Comparison of ENCODE assay signal across 20 mouse cellular contexts in the genomic region with DNA sequence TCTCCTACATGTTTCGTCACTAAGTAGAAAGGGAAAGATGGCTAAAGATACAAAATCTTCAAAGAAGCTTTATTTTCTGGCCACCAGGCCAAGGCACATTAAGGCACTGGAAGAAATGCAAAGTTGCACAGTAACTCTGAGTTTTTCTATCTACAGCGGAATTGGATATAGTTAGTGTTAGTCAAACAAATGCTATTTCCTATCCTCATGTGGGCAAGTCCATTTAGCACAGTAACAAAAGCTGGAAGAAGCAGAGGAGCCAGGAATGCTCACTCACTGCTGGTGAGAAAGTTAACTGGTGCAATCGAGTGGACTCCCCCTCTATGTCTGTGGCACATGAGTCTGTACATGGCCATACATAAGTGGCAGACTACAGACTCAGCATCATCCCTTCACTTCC.
"Had no signal": no experiment of that assay in that cellular context is flagged by ENCODE, and none has a peak within 500 bp of the region (broad histone marks: within the 10 kb centered on the region; RNA-seq: fewer than 3 reads in every experiment).

No protein-coding gene starts in this region.

- ATAC-seq: intestine, postnatal 0 days; liver, postnatal 0 days; lung, postnatal 0 days had no signal

- H3K4me1 ChIP-seq: limb, embryonic 12.5 days; limb, embryonic 15.5 days had no signal

- H3K9me3 ChIP-seq: limb, embryonic 12.5 days; limb, embryonic 15.5 days had no signal

- H3K27me3 ChIP-seq: limb, embryonic 12.5 days; limb, embryonic 15.5 days had no signal

- H3K27ac ChIP-seq: kidney, postnatal 0 days; layer of hippocampus, adult 2 months; limb, embryonic 12.5 days; limb, embryonic 15.5 days; liver, embryonic 14.5 days; macrophage; stomach, postnatal 0 days had no signal

- H3K36me3 ChIP-seq: limb, embryonic 12.5 days; limb, embryonic 15.5 days had no signal

- H3K9ac ChIP-seq: limb, embryonic 12.5 days; limb, embryonic 15.5 days; liver, embryonic 14.5 days; liver, postnatal 0 days; lung, embryonic 14.5 days had no signal

- H3K4me3 ChIP-seq: layer of hippocampus, adult 2 months; limb, embryonic 12.5 days; limb, embryonic 15.5 days had no signal

- H3K4me2 ChIP-seq: limb, embryonic 12.5 days; limb, embryonic 15.5 days; liver, embryonic 11.5 days; lung, embryonic 14.5 days had no signal

- DNase-seq: kidney, adult 2 months; kidney, postnatal 25 days; layer of hippocampus, adult 9-11 months; left cerebral cortex, postnatal 4 days; liver, postnatal 0 days; lung, embryonic 14.5 days; right cerebral cortex, adult 18-20 months; right cerebral cortex, postnatal 14 days; right cerebral cortex, postnatal 4 days; thymus, postnatal 25 days had no signal
